Mouse (Mus musculus) brain, adult 10 weeks (tissue): ENCODE data around the gene Olfr988. TPM values are rescaled to one million over a fixed set of nuclear protein-coding genes. Genes with fewer than 3 reads are reported as not detected.

Source experiments
- polyA plus RNA-seq: library from polyadenylated mRNA; stranded (reverse); fragments of 350-450 nt; fragmentation: Illumina TruSeq; extraction: RNeasy Lipid Tissue Mini Kit (QIAGEN cat#74804); gene quantifications from one replicate; pipeline ENCODE4 v1.2.3, GENCODE M21; 2015; ENCODE audit warnings: low read depth, low replicate concordance

Gene Olfr988
- polyA plus RNA-seq, result not detected

DNA sequence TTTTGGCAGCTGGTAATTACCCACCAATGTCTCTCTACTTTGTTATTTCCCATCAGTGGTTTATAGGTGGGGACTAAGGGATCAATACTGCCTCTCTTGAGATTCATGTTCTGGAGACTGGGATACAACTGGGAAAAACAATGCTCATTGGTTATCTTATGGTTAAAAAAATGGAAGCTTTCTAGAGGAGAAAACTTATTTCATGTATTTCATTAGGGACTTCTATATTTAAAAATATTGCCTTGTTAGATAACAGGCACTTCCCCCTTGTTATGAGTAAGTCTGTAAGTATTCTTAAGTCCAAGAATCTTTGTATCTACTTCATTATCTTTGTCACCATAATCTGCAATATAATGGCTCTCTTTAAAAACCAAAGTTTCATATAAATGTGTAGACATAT, at the start of gene Olfr988:
TSS of gene Olfr988 (minus strand) at position 101 of the 400 bp plus-strand sequence.

DNA sequence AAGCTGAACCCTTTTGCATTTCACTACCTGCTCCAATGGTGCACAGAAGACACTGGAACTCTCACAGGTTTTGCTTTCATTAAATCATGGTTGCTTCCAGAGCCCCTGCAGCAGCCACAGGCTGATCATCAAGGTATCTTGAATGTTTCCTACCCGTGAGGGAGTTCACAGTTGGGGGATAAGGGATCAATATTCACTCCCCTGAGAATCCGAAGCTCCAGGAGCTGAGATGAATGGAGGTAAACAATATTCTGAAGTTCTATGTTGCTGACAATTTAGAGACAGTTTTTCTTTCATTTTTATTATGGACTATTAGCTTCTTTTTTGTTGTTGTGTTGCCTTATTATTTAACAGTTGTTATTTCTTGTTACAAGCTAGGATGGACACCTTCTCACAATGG, 46.3 kb upstream of the Olfr988 start, which contains the start of gene Olfr992:
TSS of gene Olfr992 (minus strand) at position 101 of the 400 bp plus-strand sequence.

DNA sequence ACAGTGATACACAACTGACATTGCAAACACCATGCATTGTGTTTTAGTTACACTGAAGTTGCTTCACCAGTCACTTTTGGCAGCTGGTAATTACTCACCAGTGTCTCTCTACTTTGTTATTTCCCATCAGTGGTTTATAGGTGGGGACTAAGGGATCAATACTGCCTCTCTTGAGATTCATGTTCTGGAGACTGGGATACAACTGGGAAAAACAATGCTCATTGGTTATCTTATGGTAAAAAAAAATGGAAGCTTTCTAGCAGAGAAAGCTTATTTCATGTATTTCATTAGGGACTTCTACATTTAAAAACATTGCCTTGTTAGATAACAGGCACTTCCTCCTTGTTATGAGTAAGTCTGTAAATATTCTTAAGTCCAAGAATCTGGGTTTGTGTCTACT, 23.8 kb downstream of the Olfr988 start, which contains the start of gene Olfr987:
TSS of gene Olfr987 (minus strand) at position 101 of the 400 bp plus-strand sequence.

Other genes starting within 250 kb of the Olfr988 start
- 0.12 TPM for gene Aplnr, start 227.0 kb downstream of the Olfr988 start, polyA plus RNA-seq
- 25.6 TPM for gene Lrrc55, start 166.0 kb downstream of the Olfr988 start, polyA plus RNA-seq
- not detected for gene Olfr987, start 23.9 kb downstream of the Olfr988 start, polyA plus RNA-seq
- gene Olfr992, start 46.2 kb upstream of the Olfr988 start, polyA plus RNA-seq, result not detected
- not detected for gene Olfr993, start 51.6 kb upstream of the Olfr988 start, polyA plus RNA-seq
- not detected for gene Olfr994, start 73.2 kb upstream of the Olfr988 start, polyA plus RNA-seq
- not detected for gene Olfr995, start 80.4 kb upstream of the Olfr988 start, polyA plus RNA-seq
- 0.19 TPM for gene 4833423E24Rik, start 155.8 kb upstream of the Olfr988 start, polyA plus RNA-seq
- not detected for gene Olfr996, start 216.0 kb upstream of the Olfr988 start, polyA plus RNA-seq
- gene Olfr998, start 225.7 kb upstream of the Olfr988 start, polyA plus RNA-seq, result not detected
- gene Olfr1000, start 248.7 kb upstream of the Olfr988 start, polyA plus RNA-seq, result not detected